In the genomic region with DNA sequence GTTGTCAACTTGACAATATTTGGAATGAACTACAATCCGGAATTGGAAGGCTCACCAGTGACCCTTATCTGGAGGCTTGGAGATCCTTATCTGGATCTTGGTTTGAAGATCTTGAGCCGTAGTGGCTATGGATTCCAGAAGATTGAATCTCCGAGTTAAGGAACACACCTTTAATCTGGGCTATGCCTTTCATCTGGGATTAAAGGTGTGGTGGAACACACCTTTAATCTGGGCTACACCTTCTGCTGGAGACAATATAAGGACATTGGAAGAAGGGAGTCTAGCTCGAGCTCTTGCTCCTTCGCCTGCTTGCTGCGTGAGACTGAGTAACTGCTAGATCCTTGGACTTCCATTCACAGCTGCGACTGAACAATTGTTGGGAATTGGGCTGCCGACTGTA, we compare ENCODE assay signal across 8 mouse cellular contexts. TPM values are rescaled to one million over a fixed set of nuclear protein-coding genes. Genes with fewer than 3 reads are reported as not detected.
A peak's percentile ranks its signal among the peaks of the same experiment; 100 is the strongest.
DNase-seq lines count a peak whose midpoint lies in the region; ATAC-seq and TF ChIP-seq lines count a peak whose summit lies in the region.
"Not testable (repeated sequence)": the region's sequence is repeated elsewhere in the genome, so short reads cannot be mapped to it uniquely, and the experiment has no call there.

Pglyrp1 (plus strand) TSS at position 301 of the 400 bp plus-strand sequence.

- H3K4me3 ChIP-seq in forebrain, embryonic 15.5 days: peak within 1 kb of the TSS; percentile 46; the same call in 1 of the 2 replicates
- not testable (repeated sequence) for H3K4me3 ChIP-seq in hindbrain, postnatal 0 days (ENCODE audit: low read length); neural tube, embryonic 14.5 days (ENCODE audit: low read depth, low read length); thymus, adult 2 months (ENCODE audit: control insufficient read depth, insufficient read depth, low read length)

- WGBS in forebrain, embryonic 15.5 days: 92% methylated on average over 1 of the region's 8 CpGs
- WGBS in hindbrain, postnatal 0 days: no CpG with 5 or more reads among the region's 8 CpGs
- no CpG with 5 or more reads among the region's 8 CpGs for WGBS in neural tube, embryonic 14.5 days
- 86% methylated on average over 1 of the region's 8 CpGs for WGBS in thymus, adult 2 months

- H3K4me2 ChIP-seq in forebrain, embryonic 15.5 days (replicated peaks); neural tube, embryonic 14.5 days (ENCODE audit: low read depth, low read length): not testable (repeated sequence)
- peak within 1 kb of the TSS; percentile 89; the same call in 1 of the 2 replicates for H3K4me2 ChIP-seq in hindbrain, postnatal 0 days (ENCODE audit: low read depth, low read length)

- not testable (repeated sequence) for TF ChIP-seq CTCF in hindbrain, postnatal 0 days (IDR thresholded peaks at IDR 0.05; ENCODE audit: low read depth); thymus, adult 2 months (IDR thresholded peaks at IDR 0.05; ENCODE audit: borderline replicate concordance, control insufficient read depth, extremely low read depth, insufficient read depth, low read length, poor library complexity)

- not testable (repeated sequence) for H3K9me3 ChIP-seq in forebrain, embryonic 15.5 days; hindbrain, postnatal 0 days (ENCODE audit: low read length); neural tube, embryonic 14.5 days (ENCODE audit: control insufficient read depth, low read length)

- TF ChIP-seq POLR2A in thymus, adult 2 months (IDR thresholded peaks at IDR 0.05; ENCODE audit: control insufficient read depth, extremely low read depth, insufficient read depth, low read length, poor library complexity): not testable (repeated sequence)

- not testable (repeated sequence) for H3K27me3 ChIP-seq in forebrain, embryonic 15.5 days; hindbrain, postnatal 0 days (ENCODE audit: insufficient read depth, low read length); neural tube, embryonic 14.5 days (ENCODE audit: control insufficient read depth, insufficient read depth, low read length); thymus, adult 2 months (ENCODE audit: control insufficient read depth, insufficient read depth, low read length)

- not testable (repeated sequence) for DNase-seq in hindbrain, postnatal 0 days (ENCODE audit: low spot score); layer of hippocampus, adult 8-10 months (ENCODE audit: low spot score in 2 of 2); left cerebral cortex, postnatal 4 days; thymus, adult 2 months

- not testable (repeated sequence) for ATAC-seq in activated CD4-positive, CD25-positive, alpha-beta regulatory T cell, adult 4 months; forebrain, embryonic 15.5 days (replicated peaks); hindbrain, postnatal 0 days; megakaryocyte, adult 5-6 weeks (ENCODE audit: poor library complexity, severe bottlenecking); neural tube, embryonic 14.5 days (ENCODE audit: low read depth)

- H3K36me3 ChIP-seq in forebrain, embryonic 15.5 days; hindbrain, postnatal 0 days (ENCODE audit: insufficient read depth, low read length); neural tube, embryonic 14.5 days (ENCODE audit: control insufficient read depth, insufficient read depth, low read length); thymus, adult 2 months (ENCODE audit: control insufficient read depth, insufficient read depth, low read length): not testable (repeated sequence)

- not testable (repeated sequence) for H3K9ac ChIP-seq in forebrain, embryonic 15.5 days (replicated peaks); hindbrain, postnatal 0 days (replicated peaks; ENCODE audit: low read length); neural tube, embryonic 14.5 days (replicated peaks; ENCODE audit: low read depth, low read length)

- not testable (repeated sequence) for H3K27ac ChIP-seq in forebrain, embryonic 15.5 days (replicated peaks); hindbrain, postnatal 0 days; neural tube, embryonic 14.5 days (ENCODE audit: low read depth, low read length); thymus, adult 2 months (ENCODE audit: control insufficient read depth, insufficient read depth, low read length)

- intact Hi-C loops in left cerebral cortex, postnatal 4 days (cut with DNase I): loop anchor here (10.0 kb wide), 1 partner anchor 126 kb away; no protein-coding TSS in a partner anchor

- H3K4me1 ChIP-seq in forebrain, embryonic 15.5 days; hindbrain, postnatal 0 days (ENCODE audit: insufficient read depth, low read length); neural tube, embryonic 14.5 days (ENCODE audit: control insufficient read depth, insufficient read depth, low read length); thymus, adult 2 months (replicated peaks; ENCODE audit: control insufficient read depth, insufficient read depth, low read length): not testable (repeated sequence)

RNA-seq across cellular contexts. Expression of gene Pglyrp1, which starts in this region (rescaled TPM):
- polyA plus RNA-seq in activated CD4-positive, CD25-positive, alpha-beta regulatory T cell, adult 4 months (2017; shearing (Covaris generic)): 100 to 1,000 TPM; 275 to 290 TPM
- 18.2 and 19.2 TPM in 2 replicates for polyA plus RNA-seq in forebrain, embryonic 15.5 days (2015; fragmentation: Nextera tagmentation; extraction: Ambion mirVana)
- 29.7 and 30.2 TPM in 2 replicates for total RNA-seq in hindbrain, postnatal 0 days (2014; rRNA removed)
- 29.1 and 30.0 TPM in 2 replicates for polyA plus RNA-seq in hindbrain, postnatal 0 days (2015; fragmentation: Nextera tagmentation; extraction: Ambion mirVana)
- 10 to 100 TPM; 11.2 to 15.5 (median 13.4) TPM for total RNA-seq in layer of hippocampus, adult 8-10 months (2022)
- total RNA-seq in left cerebral cortex, postnatal 4 days (2021): 10 to 100 TPM; 16.1 to 16.8 TPM
- 492 and 634 TPM in 2 replicates for total RNA-seq in megakaryocyte, adult 5-6 weeks (2015)
- 78.5 and 108 TPM in 2 replicates for total RNA-seq in megakaryocyte, adult 5-6 weeks (2017)
- 18.3 and 18.7 TPM in 2 replicates for polyA plus RNA-seq in neural tube, embryonic 14.5 days (2014; fragmentation: Nextera tagmentation; extraction: Ambion mirVana)
- polyA plus RNA-seq in thymus, adult 2 months (2012; rRNA removed): 49.8 and 59.4 TPM in 2 replicates
